Mouse (Mus musculus) thymus, adult 2 months (tissue): Measurements from ENCODE around the gene Adnp.

Source experiments
- CTCF ChIP-seq: fragments of 200-500 bp; IDR thresholded peaks from 2 replicates; pipeline ENCODE4 v1.5.1; 2012; ENCODE audit warnings: mild to moderate bottlenecking, control low read depth, low read length, moderate library complexity, borderline replicate concordance; ENCODE audit not compliant: control insufficient read depth, poor library complexity, insufficient read depth; ENCODE audit errors: extremely low read depth
- POLR2A ChIP-seq: fragments of 200-500 bp; IDR thresholded peaks from 2 replicates; pipeline ENCODE4 v1.6.1; 2012; ENCODE audit warnings: mild to moderate bottlenecking, low read length, control low read depth, moderate library complexity; ENCODE audit not compliant: control insufficient read depth, poor library complexity, insufficient read depth; ENCODE audit errors: extremely low read depth

DNA sequence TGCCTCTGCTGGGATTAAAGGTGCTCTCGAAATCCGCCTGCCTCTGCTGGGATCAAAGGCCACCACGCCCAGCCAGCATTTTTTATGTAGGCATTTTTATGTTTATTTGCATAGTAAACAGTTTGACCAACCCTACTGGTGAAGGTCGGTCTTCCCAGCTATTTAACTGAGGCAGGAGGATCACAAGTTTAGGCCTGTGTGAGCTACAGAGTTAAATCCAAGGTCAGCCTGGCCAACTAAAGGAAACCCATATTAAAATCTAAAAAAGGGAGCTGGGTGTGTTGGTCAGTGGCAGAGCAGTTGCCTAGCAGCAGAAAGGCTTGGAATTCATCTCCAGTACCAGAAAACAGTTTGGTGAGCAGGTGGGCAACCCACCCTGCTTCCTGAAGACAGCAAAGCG, 26.4 kb upstream of the Adnp start:
- TF ChIP-seq CTCF (no peak), POLR2A (no peak)
